Mouse (Mus musculus) cortical plate, adult 2 months (tissue): ENCODE measurements around the gene Itgb2l.

Source experiments
- CTCF ChIP-seq: fragments of 200-500 bp; IDR thresholded peaks from 2 replicates; pipeline ENCODE4 v1.5.1; 2011; ENCODE audit warnings: mild to moderate bottlenecking, control low read depth, low read length; ENCODE audit not compliant: insufficient read depth; ENCODE audit errors: extremely low read depth
- POLR2A ChIP-seq: fragments of 200-500 bp; IDR thresholded peaks from 2 replicates; pipeline ENCODE4 v1.6.1; 2011; ENCODE audit warnings: mild to moderate bottlenecking, low read length, control low read depth; ENCODE audit not compliant: insufficient read depth; ENCODE audit errors: extremely low read depth

DNA sequence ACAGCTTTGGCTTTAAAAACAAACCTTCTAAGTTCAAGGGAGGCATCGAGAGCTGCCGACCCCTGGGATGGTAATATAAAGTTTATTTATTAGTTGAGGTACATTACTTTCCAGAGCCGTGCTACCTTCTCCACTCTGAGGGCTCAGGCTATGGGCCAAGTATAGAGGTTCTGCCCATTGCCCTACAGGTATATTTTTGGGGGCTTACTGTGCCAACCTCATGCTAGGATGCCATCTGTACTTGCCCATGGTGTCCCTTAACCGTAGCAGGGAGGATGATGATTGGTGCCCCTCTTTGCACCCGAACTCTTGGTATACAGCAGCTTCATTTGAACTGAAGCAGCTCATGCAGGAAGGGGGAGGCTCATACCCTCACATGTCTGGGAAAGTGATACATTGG is 14.2 kb upstream of the Itgb2l start:
- TF ChIP-seq CTCF (no peak), POLR2A (no peak)
